Mouse (Mus musculus): ENCODE data around the gene Kif2c.

DNA sequence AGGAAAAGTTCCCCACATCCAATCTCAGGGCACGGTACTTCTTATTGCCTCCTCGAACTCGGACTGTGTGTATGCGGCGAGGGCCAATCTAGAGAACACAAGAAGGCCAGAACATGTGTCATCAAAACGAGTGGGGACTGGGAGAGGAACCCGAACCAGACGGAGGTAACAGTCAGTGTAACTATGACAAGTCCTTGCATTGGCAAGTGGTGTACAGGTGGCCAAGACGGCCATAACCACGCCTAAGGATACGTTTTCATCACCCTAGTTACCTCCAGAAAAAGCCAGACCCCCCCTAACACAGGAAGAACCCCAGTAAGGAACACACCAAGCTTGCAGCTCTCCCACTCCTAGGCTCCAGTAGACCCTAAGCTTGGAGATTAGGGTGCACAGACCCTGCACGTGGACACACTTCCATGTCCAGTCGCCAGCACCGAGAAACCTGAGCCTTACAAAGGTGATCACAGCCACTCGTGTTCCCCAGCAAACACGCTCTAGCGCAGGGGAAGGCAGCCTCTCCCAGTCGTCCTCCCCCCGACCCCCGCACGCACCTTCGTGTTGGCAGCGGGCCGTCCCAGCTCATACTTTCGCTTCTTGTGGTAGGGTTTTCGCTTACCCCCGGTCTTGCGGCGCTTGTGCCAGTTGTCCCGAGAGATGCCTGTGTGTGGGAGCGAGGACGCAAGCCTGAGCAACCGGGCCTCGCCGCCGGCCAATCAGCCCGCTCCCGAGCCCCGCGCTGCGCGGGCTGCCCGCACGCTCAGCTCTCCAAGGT, 27.2 kb downstream of the Kif2c start:
- TF ChIP-seq CTCF (IDR thresholded peaks at IDR 0.05) = no peak
- TF ChIP-seq EP300 (IDR thresholded peaks at IDR 0.05; ENCODE audit: insufficient read depth, low read depth, low read length) = no peak
- no peak for TF ChIP-seq POLR2A (IDR thresholded peaks at IDR 0.05; ENCODE audit: insufficient read depth, low read depth, low read length)
